Mouse (Mus musculus) lung, adult 2 months (tissue): ENCODE results near the gene Gm43064.

Experiments used
- CTCF ChIP-seq: fragments of 200-500 bp; IDR thresholded peaks from 2 replicates; pipeline ENCODE4 v1.5.1; 2011; ENCODE audit warnings: mild to moderate bottlenecking, low read length, control low read depth; ENCODE audit not compliant: insufficient read depth
- POLR2A ChIP-seq: fragments of 200-500 bp; IDR thresholded peaks from 2 replicates; pipeline ENCODE4 v1.6.1; 2011; ENCODE audit warnings: low read depth, mild to moderate bottlenecking, control low read depth, low read length, borderline replicate concordance; ENCODE audit errors: extremely low read depth

GRCm38 (mm10) chr3:103777940-103778339 lies 31.4 kb upstream of the Gm43064 start:
- no peak for TF ChIP-seq CTCF
- no peak for TF ChIP-seq POLR2A
